Mouse (Mus musculus) CH12.LX (cell line): ENCODE results near the gene St8sia1.

Source experiments
- CTCF ChIP-seq, 2 experiments: IDR thresholded peaks in 1 of 2; conservative IDR thresholded peaks in 1 of 2; 2 replicates each; pipeline ENCODE4 v1.5.1; 2011 to 2012; ENCODE audit warnings: low read depth in 2 of 2, low read length in 2 of 2, improper control_type of control experiment in 1 of 2, inconsistent platforms in 1 of 2, mild to moderate bottlenecking in 1 of 2, moderate library complexity in 1 of 2
- E2F4 ChIP-seq: IDR thresholded peaks from 2 replicates; pipeline ENCODE4 v1.6.1; 2011; ENCODE audit warnings: low read depth, low read length, improper control_type of control experiment; ENCODE audit not compliant: insufficient replicate concordance
- EP300 ChIP-seq: IDR thresholded peaks from 2 replicates; pipeline ENCODE4 v1.6.1; 2011; ENCODE audit warnings: low read length, improper control_type of control experiment
- NELFE ChIP-seq: IDR thresholded peaks from 2 replicates; pipeline ENCODE4 v1.6.1; 2011; ENCODE audit warnings: low read depth, low read length, improper control_type of control experiment
- PAX5 ChIP-seq: IDR thresholded peaks from 2 replicates; pipeline ENCODE4 v1.6.1; 2012; ENCODE audit warnings: low read length, inconsistent platforms, mixed read lengths
- POLR2AphosphoS2 ChIP-seq: IDR thresholded peaks from 2 replicates; pipeline ENCODE4 v1.6.1; 2011; ENCODE audit warnings: low read depth, low read length, improper control_type of control experiment
- RCOR1 ChIP-seq: conservative IDR thresholded peaks from 2 replicates; pipeline ENCODE4 v1.6.1; 2012; ENCODE audit warnings: low read depth, mild to moderate bottlenecking, inconsistent platforms, low read length, improper control_type of control experiment
- SIN3A ChIP-seq: IDR thresholded peaks from 2 replicates; pipeline ENCODE4 v1.6.1; 2012; ENCODE audit warnings: low read length, improper control_type of control experiment, inconsistent platforms
- ZC3H11A ChIP-seq: IDR thresholded peaks from 2 replicates; pipeline ENCODE4 v1.6.1; 2012; ENCODE audit warnings: low read depth, mild to moderate bottlenecking, inconsistent platforms, low read length, improper control_type of control experiment

- TF ChIP-seq ZC3H11A: no peak
- TF ChIP-seq RCOR1: no peak
- TF ChIP-seq NELFE: no peak
- TF ChIP-seq CTCF (conservative IDR thresholded peaks at IDR 0.05 in 1 of 2, IDR thresholded peaks at IDR 0.05 in 1 of 2; ENCODE audit: low read depth in 2 of 2, low read length in 2 of 2): no peak
- TF ChIP-seq E2F4: no peak
- no peak for TF ChIP-seq SIN3A
- no peak for TF ChIP-seq PAX5
- no peak for TF ChIP-seq EP300
- no peak for TF ChIP-seq POLR2AphosphoS2
Measured at GRCm38 (mm10) chr6:142789736-142790135, 174.5 kb downstream of the St8sia1 start.
